Mouse (Mus musculus) brain, embryonic 18.5 days (tissue): ENCODE results near the gene Dock3.

Source experiments
- DNase-seq: peaks from one replicate; pipeline ENCODE4 v3.0.0-alpha.2; 2012; ENCODE audit warnings: low read depth, low spot score

Dock3 gene

DNA sequence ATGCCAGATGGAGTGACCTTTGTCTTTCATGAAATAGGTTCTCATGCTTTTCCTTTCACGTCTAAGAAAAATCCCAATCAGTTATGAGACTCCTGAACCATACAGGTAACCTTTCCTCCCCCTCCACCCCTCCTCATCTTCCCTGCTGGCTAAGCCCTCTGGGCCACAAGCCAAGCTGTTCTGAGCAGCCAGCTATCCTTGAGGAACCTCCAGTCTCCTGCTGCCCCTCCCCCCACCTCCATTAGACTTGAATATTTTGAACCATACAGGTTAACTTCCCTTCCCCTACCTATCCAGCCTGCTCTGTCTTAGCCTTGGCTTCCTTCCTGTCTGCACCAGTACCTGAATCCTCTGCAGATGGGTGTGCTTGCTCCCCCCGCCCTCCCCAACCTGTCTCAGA is 204.1 kb downstream of the Dock3 start:
- no peak for DNase-seq

GRCm38 (mm10) chr9:107009841-107010240 is 221.9 kb downstream of the Dock3 start:
- no peak for DNase-seq

- DNase-seq, result no peak
Observed at GRCm38 (mm10) chr9:107003187-107003586, 228.5 kb downstream of the Dock3 start.

DNA sequence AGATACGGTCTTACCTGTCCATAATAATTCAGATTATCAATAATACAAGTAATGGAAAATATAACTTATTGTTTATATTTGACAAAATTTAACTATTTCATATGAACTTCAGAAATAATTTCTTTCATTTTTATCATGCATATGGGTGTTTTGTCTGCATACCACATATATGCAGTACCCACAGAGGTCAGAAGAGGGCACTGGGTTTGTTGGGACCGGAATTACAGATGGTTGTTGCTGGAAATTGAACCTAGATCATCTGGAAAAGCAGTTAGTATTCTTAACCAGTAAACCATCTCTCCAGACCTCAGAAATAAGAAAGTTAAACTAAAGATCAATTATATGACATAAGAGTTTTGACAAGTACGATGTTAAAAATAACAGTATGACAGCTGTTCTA is 261.0 kb downstream of the Dock3 start:
- DNase-seq, result no peak

DNA sequence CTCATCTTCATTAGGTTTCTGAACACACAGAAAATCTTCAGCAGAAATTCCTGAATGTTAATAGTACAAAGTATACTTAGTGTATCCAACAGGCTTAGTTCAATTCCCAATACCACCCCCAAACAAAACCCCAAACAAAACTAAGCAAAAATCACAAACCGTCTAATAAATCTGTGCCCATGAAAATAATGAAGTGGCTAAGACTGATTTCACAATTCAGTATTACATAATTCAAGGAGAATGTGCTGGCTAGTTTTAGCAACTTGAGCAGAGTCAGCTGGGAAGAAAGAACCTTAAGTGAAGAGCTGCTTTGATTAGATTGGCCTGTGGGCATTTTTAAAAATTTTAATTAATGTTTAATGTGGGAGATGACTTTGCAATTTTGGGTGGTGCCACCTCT is 273.3 kb downstream of the Dock3 start:
- DNase-seq, result no peak

DNA sequence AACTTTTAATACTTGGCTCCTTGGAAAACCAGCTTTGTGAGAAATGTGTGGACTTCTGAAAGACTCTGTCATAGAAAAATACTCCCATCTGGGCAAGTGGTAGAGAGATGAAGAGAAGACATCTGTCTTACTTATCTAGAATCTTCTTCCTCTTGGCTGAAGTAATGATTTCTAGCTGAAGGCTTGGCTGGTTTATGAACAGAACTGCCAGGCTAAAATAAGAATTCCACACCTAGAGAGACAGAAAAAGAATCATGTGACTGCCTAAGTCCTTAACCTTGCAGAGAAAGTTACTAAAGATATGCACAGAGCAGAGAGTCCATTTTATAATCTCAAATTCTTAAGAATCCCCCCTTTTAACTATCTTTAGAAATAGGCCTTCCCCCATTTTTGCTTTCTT is 276.2 kb downstream of the Dock3 start:
- no peak for DNase-seq

GRCm38 (mm10) chr9:106934998-106935397 is 296.7 kb downstream of the Dock3 start:
- no peak for DNase-seq

- DNase-seq, result no peak
Observed at GRCm38 (mm10) chr9:106914878-106915277, 316.8 kb downstream of the Dock3 start.

GRCm38 (mm10) chr9:106913759-106914158 is 317.9 kb downstream of the Dock3 start:
- no peak for DNase-seq

- no peak for DNase-seq
Observed at GRCm38 (mm10) chr9:106911624-106912023, 320.1 kb downstream of the Dock3 start.

GRCm38 (mm10) chr9:106908715-106909114 is 323.0 kb downstream of the Dock3 start:
- no peak for DNase-seq

DNA sequence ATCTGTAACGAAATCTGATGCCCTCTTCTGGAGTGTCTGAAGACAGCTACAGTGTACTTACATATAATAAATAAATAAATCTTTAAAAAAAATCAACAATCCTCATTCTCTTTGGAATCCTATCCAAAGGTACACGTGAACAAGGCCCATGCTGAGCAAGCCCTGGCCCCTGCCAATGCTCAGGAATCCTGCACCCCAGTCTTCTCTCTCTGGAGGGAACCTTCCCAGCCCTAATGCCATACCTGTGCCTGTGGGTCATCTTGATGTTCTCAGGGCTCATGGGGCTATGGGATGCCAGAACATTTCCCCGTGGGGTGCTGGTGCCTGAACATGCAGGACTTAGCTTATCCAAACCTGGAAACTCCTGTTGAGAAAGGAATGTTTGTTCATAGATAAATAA is 323.5 kb downstream of the Dock3 start:
- no peak for DNase-seq

DNA sequence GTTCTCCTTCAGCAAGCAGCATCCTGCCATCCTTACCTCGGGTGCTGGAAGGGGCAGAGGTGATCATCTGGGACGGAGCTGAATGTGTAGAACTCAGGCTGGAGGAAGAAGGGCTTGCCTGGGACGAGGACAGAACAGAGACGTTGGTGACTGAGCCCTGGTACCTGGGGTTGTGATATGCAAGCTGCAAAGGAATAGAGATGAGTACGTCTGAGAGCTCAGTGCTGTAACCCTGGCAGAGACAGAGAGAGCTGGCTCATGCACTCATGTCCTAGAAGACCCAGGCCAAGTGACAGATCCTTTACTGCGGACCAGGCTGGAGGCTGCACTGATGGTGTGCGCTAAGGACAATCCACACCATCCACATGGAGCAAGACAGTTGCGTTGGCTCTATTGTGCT is 325.1 kb downstream of the Dock3 start:
- no peak for DNase-seq

DNA sequence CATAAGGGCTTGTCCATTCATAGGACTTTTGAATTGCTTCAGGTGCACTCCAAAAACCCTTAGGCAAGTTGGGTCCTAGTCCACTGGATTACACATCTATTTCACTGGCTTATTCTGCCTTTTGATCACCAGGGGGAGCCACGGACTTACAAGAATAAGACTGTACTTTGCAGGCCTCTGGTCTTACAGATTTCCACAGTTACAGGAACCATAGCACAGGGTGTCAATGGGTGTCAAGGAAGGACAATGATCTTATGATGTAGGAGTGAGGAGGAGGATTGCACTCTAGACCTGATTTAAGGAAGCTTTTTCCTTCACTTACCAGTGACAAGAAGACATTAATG is 327.9 kb downstream of the Dock3 start:
- DNase-seq, result no peak

GRCm38 (mm10) chr9:106903099-106903790 is 328.5 kb downstream of the Dock3 start:
- no peak for DNase-seq

GRCm38 (mm10) chr9:106901596-106901995 is 330.1 kb downstream of the Dock3 start:
- DNase-seq, result no peak

- DNase-seq, result no peak
Observed at GRCm38 (mm10) chr9:106898901-106899300, 332.8 kb downstream of the Dock3 start.

DNA sequence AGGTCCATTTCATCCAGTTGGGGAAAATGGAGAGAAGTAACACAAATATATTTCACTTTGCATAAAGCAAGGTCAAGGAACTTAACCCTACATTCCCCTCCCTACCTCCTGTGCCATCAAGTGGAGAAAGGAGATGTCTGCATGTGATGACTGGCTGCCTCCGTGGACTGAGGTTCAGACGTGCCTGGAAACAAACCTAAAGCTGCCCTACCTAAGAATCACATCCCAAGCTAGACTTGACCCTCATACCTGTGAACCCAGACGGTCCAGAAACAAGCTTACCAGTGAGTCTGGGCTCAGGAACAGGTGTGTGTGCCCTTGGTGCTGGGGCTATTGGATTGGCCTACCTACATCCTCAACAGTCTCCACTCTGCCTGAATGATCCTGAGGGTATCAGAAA is 338.4 kb downstream of the Dock3 start:
- no peak for DNase-seq

GRCm38 (mm10) chr9:106892552-106892875 is 339.2 kb downstream of the Dock3 start:
- DNase-seq, result no peak

- peak; percentile 98 for DNase-seq
Observed at GRCm38 (mm10) chr9:106891829-106892551, 339.7 kb downstream of the Dock3 start, which contains the start of gene Manf. Manf (minus strand) TSS chr9:106891979.

DNA sequence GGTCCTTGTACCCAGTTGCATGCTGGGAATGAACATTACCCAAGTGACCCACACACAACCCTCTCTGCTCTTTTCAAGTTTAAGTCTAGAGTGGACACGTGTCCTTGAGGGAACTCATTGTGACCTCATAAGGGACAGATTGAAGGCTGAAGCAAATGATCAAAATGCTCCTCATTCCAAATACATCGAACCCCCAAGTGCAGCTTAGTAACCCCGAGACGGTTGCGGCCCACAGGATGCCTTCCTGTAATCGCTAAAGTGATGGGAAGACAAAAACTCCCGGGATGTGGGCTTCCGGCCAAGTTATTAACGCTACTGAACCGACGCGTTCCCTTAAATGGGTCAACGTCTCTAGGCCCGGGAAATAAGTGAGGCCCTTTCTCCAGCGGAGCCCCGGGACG is 340.4 kb downstream of the Dock3 start:
- no peak for DNase-seq

- DNase-seq, result no peak
Observed at GRCm38 (mm10) chr9:106890496-106891240, 341.0 kb downstream of the Dock3 start.

GRCm38 (mm10) chr9:106889321-106889720 is 342.4 kb downstream of the Dock3 start:
- DNase-seq, result no peak
